Mouse (Mus musculus) thymus, adult 2 months (tissue): ENCODE measurements around the gene Pla1a. TPM values are rescaled to one million over a fixed set of nuclear protein-coding genes. Genes with fewer than 3 reads are reported as not detected.

ENCODE experiments used
- DNase-seq: peaks from one replicate; pipeline ENCODE4 v3.0.0; 2021
- H3K27ac ChIP-seq: fragments of 200-500 bp; 2 replicates; pipeline ENCODE4 v1.5.1; 2012; ENCODE audit warnings: low read length, control low read depth; ENCODE audit not compliant: control insufficient read depth, insufficient read depth
- H3K27me3 ChIP-seq: fragments of 200-500 bp; 2 replicates; pipeline ENCODE4 v1.6.1; 2012; ENCODE audit warnings: mild to moderate bottlenecking, low read length, moderate library complexity, mixed read lengths; ENCODE audit not compliant: control insufficient read depth, insufficient read depth
- H3K36me3 ChIP-seq: fragments of 200-500 bp; 2 replicates; pipeline ENCODE4 v1.6.1; 2012; ENCODE audit warnings: mild to moderate bottlenecking, low read length, moderate library complexity; ENCODE audit not compliant: control insufficient read depth, insufficient read depth
- H3K4me1 ChIP-seq: fragments of 200-500 bp; replicated peaks from 2 replicates; pipeline ENCODE4 v1.6.1; 2012; ENCODE audit warnings: low read length; ENCODE audit not compliant: control insufficient read depth, insufficient read depth
- H3K4me3 ChIP-seq: fragments of 200-500 bp; 2 replicates; pipeline ENCODE4 v1.5.1; 2012; ENCODE audit warnings: mild to moderate bottlenecking, low read length, control low read depth, moderate library complexity; ENCODE audit not compliant: control insufficient read depth, insufficient read depth
- CTCF ChIP-seq: fragments of 200-500 bp; IDR thresholded peaks from 2 replicates; pipeline ENCODE4 v1.5.1; 2012; ENCODE audit warnings: mild to moderate bottlenecking, control low read depth, low read length, moderate library complexity, borderline replicate concordance; ENCODE audit not compliant: control insufficient read depth, poor library complexity, insufficient read depth; ENCODE audit errors: extremely low read depth
- POLR2A ChIP-seq: fragments of 200-500 bp; IDR thresholded peaks from 2 replicates; pipeline ENCODE4 v1.6.1; 2012; ENCODE audit warnings: mild to moderate bottlenecking, low read length, control low read depth, moderate library complexity; ENCODE audit not compliant: control insufficient read depth, poor library complexity, insufficient read depth; ENCODE audit errors: extremely low read depth
- WGBS: fragments of 180-500 bp; shearing (Covaris S2); methylation state at CpG from one replicate; pipeline ENCODE4 v1.1.7; 2018; 5-methylcytosine and 5-hydroxymethylcytosine counted together
- polyA plus RNA-seq: library from polyadenylated mRNA; depleted of rRNA; stranded (reverse); fragments of >200 nt; gene quantifications from 2 replicates; pipeline ENCODE4 v1.2.3, GENCODE M21; 2012

The Pla1a gene
- polyA plus RNA-seq, 1 experiment, result 5.5 TPM

DNA sequence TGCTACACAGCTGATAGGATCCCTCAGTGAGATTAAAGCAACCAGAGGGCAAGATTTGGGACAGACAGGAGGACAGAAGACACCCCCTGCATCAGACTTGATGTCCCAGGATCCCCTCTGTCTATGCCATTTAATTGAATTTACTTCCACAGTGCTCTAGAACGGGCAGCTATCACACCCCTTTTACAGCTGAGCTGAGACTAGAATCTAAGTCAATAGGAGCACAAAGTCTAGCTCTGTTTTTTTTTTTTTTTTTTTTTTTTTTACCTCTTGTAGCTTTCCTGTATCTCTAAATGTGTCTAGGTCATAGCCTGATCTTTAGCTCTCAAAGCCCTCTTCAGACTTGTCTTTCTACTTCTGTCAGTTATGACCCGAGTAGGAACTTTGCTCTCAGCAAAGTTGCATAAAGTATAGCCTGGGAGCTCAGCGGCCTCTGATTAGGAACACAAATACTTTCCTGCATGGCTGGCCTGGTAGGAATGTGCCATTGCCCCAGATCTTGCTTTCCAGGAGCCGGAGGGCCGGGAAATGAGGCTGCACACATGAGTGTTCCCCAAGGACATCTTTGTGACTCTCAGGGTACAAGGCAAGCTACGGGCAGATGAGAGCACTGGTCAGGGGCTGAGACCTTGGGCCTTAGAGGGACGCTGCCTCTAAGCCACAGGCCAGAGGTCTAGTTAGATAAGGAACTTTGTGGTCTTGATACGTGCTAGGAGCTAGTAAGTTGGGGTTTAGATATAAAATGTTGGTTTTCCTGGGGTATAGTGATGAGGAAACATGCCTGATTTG, 35.2 kb upstream of the Pla1a start:
- H3K27ac ChIP-seq, result no peak overlapping the region
- no peak overlapping the region for H3K4me3 ChIP-seq
- no peaks in the 10 kb centered on the region for H3K4me1 ChIP-seq
- H3K36me3 ChIP-seq, result no peaks in the 10 kb centered on the region
- DNase-seq, result no peak
- no peaks in the 10 kb centered on the region for H3K27me3 ChIP-seq
- WGBS, result 72% methylated on average over 8 of the region's 8 CpGs
- TF ChIP-seq CTCF (no peak), POLR2A (no peak)

DNA sequence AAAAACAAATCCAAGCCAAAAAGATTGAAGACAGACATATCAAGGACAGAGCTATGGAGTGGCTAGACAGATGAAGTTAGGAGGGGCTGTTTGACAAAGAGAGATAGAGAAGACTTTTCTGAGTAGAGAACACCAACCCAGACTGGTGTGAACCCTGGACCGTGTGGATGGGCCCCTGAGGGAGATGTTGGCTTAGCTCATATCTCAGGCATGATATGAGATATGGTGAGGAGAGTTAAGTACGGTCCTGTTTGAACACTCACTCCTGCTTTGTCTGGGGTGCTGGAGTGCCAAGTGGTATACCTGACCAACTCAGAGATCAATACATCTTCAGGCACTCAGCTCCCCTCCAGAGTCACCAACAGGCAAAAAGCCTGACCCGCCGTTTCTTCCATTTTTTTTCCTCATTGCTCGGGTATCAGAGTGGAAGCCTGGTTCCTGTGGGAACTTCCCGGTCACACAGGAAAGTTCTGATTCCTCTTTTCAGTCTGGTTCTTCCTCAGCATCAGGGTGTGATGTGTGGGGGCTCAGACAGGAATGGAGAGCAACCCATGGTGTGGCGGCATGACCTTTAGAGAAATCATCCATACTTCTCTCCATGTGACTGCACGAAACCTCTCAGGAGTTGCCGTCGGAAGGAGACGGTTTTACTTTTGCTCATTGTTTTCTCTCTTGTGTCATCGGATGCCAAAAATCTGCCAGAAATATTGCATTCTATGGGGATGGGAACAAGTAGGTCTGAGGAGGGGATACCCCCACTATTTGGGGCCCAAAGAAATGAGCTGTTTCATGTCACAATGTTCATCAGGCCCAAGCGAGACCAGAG, 34.4 kb upstream of the Pla1a start:
- H3K27ac ChIP-seq, result no peak overlapping the region
- no peaks in the 10 kb centered on the region for H3K27me3 ChIP-seq
- TF ChIP-seq CTCF, result no peak
- no peak for TF ChIP-seq POLR2A
- no peaks in the 10 kb centered on the region for H3K4me1 ChIP-seq
- H3K4me3 ChIP-seq, result no peak overlapping the region
- 92% methylated on average over 13 of the region's 13 CpGs for WGBS
- DNase-seq, result no peak
- no peaks in the 10 kb centered on the region for H3K36me3 ChIP-seq

DNA sequence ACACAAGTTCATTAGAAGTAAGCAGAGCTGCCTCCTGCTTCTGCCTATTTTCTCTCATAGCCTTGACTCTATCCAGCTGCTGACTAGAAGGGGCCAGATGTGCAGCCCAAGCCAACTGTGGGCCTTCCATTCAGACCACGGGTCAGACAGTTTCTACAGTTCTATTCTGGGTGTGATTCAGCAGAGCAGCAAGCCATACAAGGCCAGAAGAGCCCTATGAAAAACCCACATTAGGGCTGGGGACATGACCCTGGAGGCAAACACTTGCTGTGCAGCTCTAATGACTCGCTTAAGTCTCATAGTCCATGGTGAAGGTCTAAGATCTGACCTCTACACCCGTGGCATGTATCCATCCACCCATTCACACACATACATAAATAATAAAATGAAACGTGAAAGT, 33.1 kb upstream of the Pla1a start:
- WGBS, result 88% methylated on average over 4 of the region's 4 CpGs
- H3K27me3 ChIP-seq, result no peaks in the 10 kb centered on the region
- H3K4me1 ChIP-seq, result no peaks in the 10 kb centered on the region; the same call in 1 of the 2 replicates
- H3K4me3 ChIP-seq, result no peak overlapping the region
- TF ChIP-seq CTCF (no peak), POLR2A (no peak)
- H3K36me3 ChIP-seq, result no peaks in the 10 kb centered on the region
- no peak overlapping the region for H3K27ac ChIP-seq
- no peak for DNase-seq

DNA sequence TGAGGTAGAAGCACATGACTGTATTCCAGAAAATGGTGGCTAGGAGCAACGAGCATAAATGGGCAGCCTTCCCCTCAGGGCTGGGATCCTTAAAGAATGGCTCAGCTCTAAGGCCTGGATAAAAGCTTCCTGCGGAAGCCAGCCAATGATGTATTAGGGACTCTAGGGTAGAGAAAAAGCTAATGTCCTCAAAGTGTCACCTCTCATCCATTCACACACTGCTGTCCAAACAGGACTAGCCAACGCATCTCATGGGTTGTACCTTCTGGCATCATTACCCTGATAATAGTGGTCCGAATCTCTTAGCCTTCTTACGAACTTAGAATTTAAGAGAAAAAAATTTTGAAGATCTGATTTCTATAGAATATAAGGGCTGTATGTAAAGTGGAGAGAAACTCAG, 30.4 kb upstream of the Pla1a start:
- H3K4me3 ChIP-seq, result no peak overlapping the region
- no peaks in the 10 kb centered on the region for H3K36me3 ChIP-seq
- 95% methylated on average over 5 of the region's 5 CpGs for WGBS
- DNase-seq, result no peak
- H3K27me3 ChIP-seq, result no peaks in the 10 kb centered on the region
- no peaks in the 10 kb centered on the region; the same call in 1 of the 2 replicates for H3K4me1 ChIP-seq
- TF ChIP-seq CTCF (no peak), POLR2A (no peak)
- no peak overlapping the region for H3K27ac ChIP-seq

DNA sequence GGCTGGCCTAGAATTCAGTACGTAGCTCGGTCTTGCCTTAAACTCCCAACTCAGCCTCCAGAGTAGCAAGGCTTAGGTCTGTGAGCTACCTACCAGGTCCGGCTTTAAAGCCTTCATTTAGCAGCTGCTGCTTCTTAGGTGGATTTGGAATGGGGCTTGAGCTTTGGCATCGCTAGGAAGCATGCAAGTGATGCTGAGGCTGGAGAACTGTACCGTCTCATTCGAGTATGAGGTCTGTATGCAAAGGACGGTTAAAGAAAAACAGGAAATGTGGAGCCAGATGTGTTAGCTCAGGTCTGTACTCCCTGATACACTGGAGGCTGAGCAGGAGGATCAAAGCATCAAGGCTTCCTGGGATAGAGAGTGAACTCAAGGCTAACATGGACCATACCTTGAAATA, 29.2 kb upstream of the Pla1a start:
- no peak overlapping the region for H3K27ac ChIP-seq
- no peaks in the 10 kb centered on the region for H3K36me3 ChIP-seq
- H3K4me3 ChIP-seq, result no peak overlapping the region
- H3K27me3 ChIP-seq, result no peaks in the 10 kb centered on the region
- DNase-seq, result no peak
- TF ChIP-seq CTCF (no peak), POLR2A (no peak)
- WGBS, result 72% methylated on average over 7 of the region's 7 CpGs
- peaks cover under 1% of the 10 kb centered on the region for H3K4me1 ChIP-seq

DNA sequence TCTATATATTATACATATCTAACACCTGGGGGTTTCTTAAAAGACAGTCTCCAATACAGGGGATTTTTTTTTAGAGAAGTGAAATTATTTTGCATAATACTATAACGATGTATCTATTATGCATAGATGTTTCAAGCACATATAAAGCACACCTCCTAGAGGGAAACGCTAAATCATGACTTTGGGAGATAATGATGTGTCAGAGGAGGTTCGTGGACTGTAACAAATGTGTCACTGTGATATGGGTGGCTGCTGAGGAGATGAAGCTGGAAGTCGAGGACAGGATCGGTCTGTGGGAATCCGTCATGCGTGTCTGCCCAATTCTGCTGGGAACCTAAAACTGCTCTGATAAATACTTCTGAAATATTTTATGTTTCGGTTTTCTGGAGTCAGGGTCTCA, 28.8 kb upstream of the Pla1a start:
- DNase-seq, result no peak
- Histone ChIP-seq H3K4me1 (peaks cover 4% of the 10 kb centered on the region), H3K36me3 (no peaks in the 10 kb centered on the region), H3K4me3 (no peak overlapping the region), H3K27ac (no peak overlapping the region), H3K27me3 (no peaks in the 10 kb centered on the region)
- WGBS, result 90% methylated on average over 8 of the region's 8 CpGs
- no peak for TF ChIP-seq POLR2A
- no peak for TF ChIP-seq CTCF
